Mouse (Mus musculus): ENCODE results near the gene Kcnab1.

DNA sequence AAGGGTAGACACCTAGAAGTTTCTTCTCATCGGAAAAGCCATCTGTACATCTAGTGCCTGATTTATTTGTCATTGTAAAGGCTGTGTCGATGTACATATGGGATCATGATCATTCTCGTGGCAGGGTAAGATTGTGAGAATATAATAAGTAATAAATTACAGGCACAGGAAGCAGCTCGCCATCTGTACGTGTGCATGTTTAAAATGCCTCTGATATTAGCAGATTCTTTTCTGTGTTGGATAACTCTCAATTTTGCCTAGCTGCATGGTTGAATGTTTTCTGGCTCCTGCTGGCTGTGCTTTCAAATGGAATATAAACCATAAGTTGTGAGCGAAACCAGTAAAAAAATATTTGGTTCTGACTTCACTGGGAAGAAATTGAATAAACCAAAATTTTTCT lies 5.1 kb upstream of the Kcnab1 start:
- TF ChIP-seq CTCF (IDR thresholded peaks at IDR 0.05; ENCODE audit: low read depth, low read length) (no peak), POLR2A (IDR thresholded peaks at IDR 0.05; ENCODE audit: borderline replicate concordance, low read depth, low read length) (no peak)

All from bone marrow macrophage, adult 2 months (primary cell).